Mouse (Mus musculus) kidney, adult 9 months (tissue): ENCODE data around the gene Ptprm.
A peak's percentile ranks its signal among the peaks of the same experiment; 100 is the strongest.

Source experiments
- DNase-seq: peaks from one replicate; pipeline ENCODE4 v3.0.0; 2022

Gene Ptprm

GRCm38 (mm10) chr17:66761326-66762296, 592.6 kb downstream of the Ptprm start:
- no peak for DNase-seq

GRCm38 (mm10) chr17:66757025-66757511, 597.2 kb downstream of the Ptprm start:
- DNase-seq, result no peak

- DNase-seq, result no peak
Observed at GRCm38 (mm10) chr17:66756500-66756899, 597.8 kb downstream of the Ptprm start.

- peak; percentile 51 for DNase-seq
Observed at GRCm38 (mm10) chr17:66755191-66755654, 599.0 kb downstream of the Ptprm start.

GRCm38 (mm10) chr17:66754208-66754865, 599.9 kb downstream of the Ptprm start:
- DNase-seq, result peak; percentile 14

- DNase-seq, result no peak
Observed at GRCm38 (mm10) chr17:66751746-66752145, 602.5 kb downstream of the Ptprm start.

- no peak for DNase-seq
Observed at GRCm38 (mm10) chr17:66750481-66751206, 603.6 kb downstream of the Ptprm start.

GRCm38 (mm10) chr17:66749976-66750375, 604.3 kb downstream of the Ptprm start:
- DNase-seq, result no peak

- DNase-seq, result no peak
Observed at GRCm38 (mm10) chr17:66746506-66746905, 607.8 kb downstream of the Ptprm start.

GRCm38 (mm10) chr17:66743321-66743720, 610.9 kb downstream of the Ptprm start:
- no peak for DNase-seq

- no peak for DNase-seq
Observed at GRCm38 (mm10) chr17:66738779-66739345, 615.4 kb downstream of the Ptprm start.

- DNase-seq, result no peak
Observed at GRCm38 (mm10) chr17:66738331-66738730, 615.9 kb downstream of the Ptprm start.

- no peak for DNase-seq
Observed at GRCm38 (mm10) chr17:66736450-66736849, 617.8 kb downstream of the Ptprm start.

GRCm38 (mm10) chr17:66733541-66733940, 620.7 kb downstream of the Ptprm start:
- no peak for DNase-seq

- no peak for DNase-seq
Observed at GRCm38 (mm10) chr17:66729979-66730378, 624.3 kb downstream of the Ptprm start.

- peak; percentile 23 for DNase-seq
Observed at GRCm38 (mm10) chr17:66720992-66721351, 633.3 kb downstream of the Ptprm start.

GRCm38 (mm10) chr17:66720200-66720991, 633.9 kb downstream of the Ptprm start:
- DNase-seq, result no peak

- no peak for DNase-seq
Observed at GRCm38 (mm10) chr17:66712456-66713205, 641.6 kb downstream of the Ptprm start.

GRCm38 (mm10) chr17:66711221-66712016, 642.8 kb downstream of the Ptprm start:
- DNase-seq, result no peak

GRCm38 (mm10) chr17:66710568-66710967, 643.7 kb downstream of the Ptprm start:
- no peak for DNase-seq
